Mouse (Mus musculus) gastrocnemius, postnatal 14 days (tissue): ENCODE data around the gene Ift46. TPM values are rescaled to one million over a fixed set of nuclear protein-coding genes. Genes with fewer than 3 reads are reported as not detected.
"Not testable (repeated sequence)": the region's sequence is repeated elsewhere in the genome, so short reads cannot be mapped to it uniquely, and the experiment has no call there.

Source experiments
- DNase-seq: peaks from one replicate; pipeline ENCODE4 v3.0.0; 2021; ENCODE audit warnings: mixed read lengths
- intact Hi-C: fragments of 180-260 bp; cut with DNase I; formaldehyde crosslinking; loops from one replicate; pipeline ENCODE4 v1.15.1; 2025; ENCODE audit warnings: low total_unique reads
- total RNA-seq, 2 experiments: library from RNA; stranded (reverse); gene quantifications; 2 replicates each; pipeline ENCODE4 v1.2.3; 2021

Ift46 gene
- total RNA-seq, 2 experiments from 2014 or later = 29.2 to 38.8 TPM

GRCm38 (mm10) chr9:44734524-44735494 lies 32.9 kb upstream of the Ift46 start, which contains the start of gene Phldb1:
Gene Phldb1 (minus strand): TSS chr9:44735198.
- intact Hi-C loops = no loop called here

GRCm38 (mm10) chr9:44735886-44736285 lies 31.8 kb upstream of the Ift46 start:
- no peak for DNase-seq
- intact Hi-C loops = no loop called here

More at GRCm38 (mm10) chr9:44734524-44735494, 32.9 kb upstream of the Ift46 start, which contains the start of gene Phldb1:
- peak; percentile 87 for DNase-seq

- intact Hi-C loops = no loop called here
- no peak for DNase-seq
These were observed 31.4 kb upstream of the Ift46 start for GRCm38 (mm10) chr9:44736301-44736700.

GRCm38 (mm10) chr9:44737240-44737949 lies 30.3 kb upstream of the Ift46 start:
- peak; percentile 75 for DNase-seq
- intact Hi-C loops = no loop called here

- intact Hi-C loops = loop anchor here (10.0 kb wide), 1 partner anchor 76 kb away; no protein-coding TSS in a partner anchor
- DNase-seq = no peak
These were observed 27.0 kb upstream of the Ift46 start for GRCm38 (mm10) chr9:44740663-44741192.

GRCm38 (mm10) chr9:44745371-44745770 lies 22.3 kb upstream of the Ift46 start:
- intact Hi-C loops = loop anchor here (10.0 kb wide), 1 partner anchor 81 kb away; no protein-coding TSS in a partner anchor
- no peak for DNase-seq

GRCm38 (mm10) chr9:44746666-44747065 lies 21.0 kb upstream of the Ift46 start:
- DNase-seq = no peak
- intact Hi-C loops = loop anchor here (10.0 kb wide), 1 partner anchor 82 kb away; no protein-coding TSS in a partner anchor

- no peak for DNase-seq
- intact Hi-C loops = loop anchor here (10.0 kb wide), 1 partner anchor 83 kb away; no protein-coding TSS in a partner anchor
These were observed 20.4 kb upstream of the Ift46 start for GRCm38 (mm10) chr9:44747341-44747740.

- intact Hi-C loops = loop anchor here (10.0 kb wide), 1 partner anchor 84 kb away; no protein-coding TSS in a partner anchor
- no peak for DNase-seq
These were observed 19.2 kb upstream of the Ift46 start for GRCm38 (mm10) chr9:44748473-44748872.

GRCm38 (mm10) chr9:44760873-44761272 lies 6.8 kb upstream of the Ift46 start:
- DNase-seq = no peak
- intact Hi-C loops = no loop called here

- DNase-seq, intact Hi-C loops: not testable (repeated sequence)
These were observed 304 bp downstream of the Ift46 start for GRCm38 (mm10) chr9:44768029-44768394.

GRCm38 (mm10) chr9:44771376-44771775 lies 3.7 kb downstream of the Ift46 start:
- no peak for DNase-seq
- intact Hi-C loops = no loop called here

GRCm38 (mm10) chr9:44772392-44772749 lies 4.7 kb downstream of the Ift46 start:
- DNase-seq = no peak
- intact Hi-C loops = no loop called here

- DNase-seq = peak; percentile 94
- intact Hi-C loops = no loop called here
These were observed 5.3 kb downstream of the Ift46 start for GRCm38 (mm10) chr9:44772750-44773651.

- DNase-seq = no peak
- intact Hi-C loops = no loop called here
These were observed 25.1 kb downstream of the Ift46 start for GRCm38 (mm10) chr9:44792842-44793241.

- intact Hi-C loops = no loop called here
- peak; percentile 54 for DNase-seq
These were observed 30.6 kb downstream of the Ift46 start for GRCm38 (mm10) chr9:44798298-44798697.

- DNase-seq = peak; percentile 85
- intact Hi-C loops = no loop called here
These were observed 31.6 kb downstream of the Ift46 start, which contains the start of gene Tmem25 for GRCm38 (mm10) chr9:44799102-44799957. Gene Tmem25 (minus strand): TSS chr9:44799307.

- no peak for DNase-seq
- intact Hi-C loops = no loop called here
These were observed 32.2 kb downstream of the Ift46 start for GRCm38 (mm10) chr9:44799958-44800324.
